Mouse (Mus musculus): ENCODE measurements at regions not wholly inside any gene's neighbourhood (a gene's known extent, or its start where the extent isn't known, plus 50 kb on each side); places are given as distances from the start of the nearest gene placed in this dataset.

GRCm38 (mm10) chr3:128575339-128576129 is 624.1 kb upstream of the Pitx2 start:
- H3K27me3 ChIP-seq, result no peaks in the 10 kb centered on the region
- H3K4me3 ChIP-seq, result no peak overlapping the region
- H3K4me1 ChIP-seq, result no peaks in the 10 kb centered on the region
- ATAC-seq (ENCODE audit: insufficient number of reproducible peaks, insufficient read depth, low FRiP score, low TSS enrichment), result no peak
- H3K4me2 ChIP-seq (replicated peaks), result no peak overlapping the region
- H3K36me3 ChIP-seq, result no peaks in the 10 kb centered on the region
- no peak overlapping the region for H3K9ac ChIP-seq
- H3K9me3 ChIP-seq, result no peaks in the 10 kb centered on the region
- H3K27ac ChIP-seq, result no peak overlapping the region
- WGBS, result 70% methylated on average over 2 of the region's 2 CpGs

- WGBS, result 88% methylated on average over 3 of the region's 3 CpGs
- Histone ChIP-seq H3K4me2 (replicated peaks) (no peak overlapping the region), H3K27me3 (no peaks in the 10 kb centered on the region), H3K4me1 (peaks cover 3% of the 10 kb centered on the region; the same call in 1 of the 2 replicates), H3K27ac (no peak overlapping the region), H3K36me3 (no peaks in the 10 kb centered on the region), H3K9me3 (no peaks in the 10 kb centered on the region), H3K4me3 (no peak overlapping the region), H3K9ac (no peak overlapping the region)
- ATAC-seq (ENCODE audit: insufficient number of reproducible peaks, insufficient read depth, low FRiP score, low TSS enrichment), result no peak
These were observed 629.1 kb upstream of the Pitx2 start for GRCm38 (mm10) chr3:128570551-128570950.

DNA sequence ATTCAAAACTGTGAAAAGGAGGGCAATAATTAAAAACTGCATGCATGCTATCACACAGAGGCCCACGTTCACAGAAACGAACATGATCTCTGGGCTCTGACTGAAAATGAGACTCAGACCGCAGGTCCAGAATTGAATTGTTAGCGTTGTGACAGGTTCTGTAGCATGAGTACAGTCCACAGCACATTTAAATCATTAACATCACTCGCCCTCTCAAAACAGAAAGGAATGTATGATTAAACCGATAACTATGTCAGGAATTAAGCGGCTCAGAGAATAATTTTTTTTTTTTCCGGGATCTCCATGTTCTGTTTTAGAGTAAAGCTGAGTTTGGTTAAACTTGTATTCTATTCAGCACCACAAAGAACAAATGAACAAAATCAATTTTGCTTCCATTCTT is 634.3 kb upstream of the Pitx2 start:
- no peaks in the 10 kb centered on the region for H3K27me3 ChIP-seq
- H3K4me2 ChIP-seq (replicated peaks), result no peak overlapping the region
- no peaks in the 10 kb centered on the region for H3K36me3 ChIP-seq
- no peaks in the 10 kb centered on the region for H3K9me3 ChIP-seq
- H3K4me3 ChIP-seq, result no peak overlapping the region
- no peak for ATAC-seq (ENCODE audit: insufficient number of reproducible peaks, insufficient read depth, low FRiP score, low TSS enrichment)
- peaks cover 3% of the 10 kb centered on the region; the same call in 1 of the 2 replicates for H3K4me1 ChIP-seq
- H3K27ac ChIP-seq, result no peak overlapping the region
- WGBS, result 39% methylated on average over 8 of the region's 8 CpGs
- H3K9ac ChIP-seq, result no peak overlapping the region

GRCm38 (mm10) chr3:128546416-128547327 is 650.5 kb upstream of the Fam241a start:
- no peaks in the 10 kb centered on the region for H3K27me3 ChIP-seq
- H3K36me3 ChIP-seq, result no peaks in the 10 kb centered on the region
- H3K4me1 ChIP-seq, result 0 out of 2 replicates have a peak, but pooled peaks cover 10% of the 10 kb centered on the region
- no peak overlapping the region for H3K4me3 ChIP-seq
- WGBS, result 50% methylated on average over 9 of the region's 9 CpGs
- H3K4me2 ChIP-seq (replicated peaks), result no peak overlapping the region; the same call in 1 of the 2 replicates
- H3K27ac ChIP-seq, result peak overlapping the region; percentile 67
- no peaks in the 10 kb centered on the region for H3K9me3 ChIP-seq
- peak; percentile 56; the same call in 1 of the 2 replicates for ATAC-seq (ENCODE audit: insufficient number of reproducible peaks, insufficient read depth, low FRiP score, low TSS enrichment)
- no peak overlapping the region for H3K9ac ChIP-seq

DNA sequence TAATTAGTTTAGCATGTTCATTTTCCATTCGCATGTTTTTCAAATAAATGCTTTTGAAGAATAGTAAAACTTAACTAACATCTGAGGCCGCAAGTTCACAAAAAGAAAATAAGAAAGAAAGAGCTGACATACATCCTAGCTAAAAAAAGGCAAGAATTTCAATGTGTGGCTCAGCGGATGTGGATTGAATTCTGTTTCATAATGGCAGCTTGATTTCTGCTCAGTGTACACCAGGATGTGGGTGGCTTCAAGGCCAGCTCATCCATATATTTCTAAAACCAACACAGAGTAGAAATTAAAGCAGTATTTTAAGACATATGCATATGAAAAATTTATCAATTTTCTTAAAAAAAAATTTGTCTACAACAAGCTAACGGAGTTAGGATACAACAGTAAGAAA is 629.3 kb upstream of the Fam241a start:
- Histone ChIP-seq H3K36me3 (no peaks in the 10 kb centered on the region), H3K4me1 (no peaks in the 10 kb centered on the region), H3K9me3 (no peaks in the 10 kb centered on the region), H3K27ac (no peak overlapping the region), H3K4me3 (no peak overlapping the region), H3K27me3 (no peaks in the 10 kb centered on the region), H3K9ac (no peak overlapping the region), H3K4me2 (replicated peaks) (no peak overlapping the region)
- WGBS, result 82% methylated on average over 4 of the region's 4 CpGs
- no peak for ATAC-seq (ENCODE audit: insufficient number of reproducible peaks, insufficient read depth, low FRiP score, low TSS enrichment)

- Histone ChIP-seq H3K4me2 (replicated peaks) (no peak overlapping the region), H3K36me3 (no peaks in the 10 kb centered on the region)
- 46% methylated on average over 7 of the region's 7 CpGs for WGBS
These were observed 624.6 kb upstream of the Fam241a start for GRCm38 (mm10) chr3:128520671-128521103.

DNA sequence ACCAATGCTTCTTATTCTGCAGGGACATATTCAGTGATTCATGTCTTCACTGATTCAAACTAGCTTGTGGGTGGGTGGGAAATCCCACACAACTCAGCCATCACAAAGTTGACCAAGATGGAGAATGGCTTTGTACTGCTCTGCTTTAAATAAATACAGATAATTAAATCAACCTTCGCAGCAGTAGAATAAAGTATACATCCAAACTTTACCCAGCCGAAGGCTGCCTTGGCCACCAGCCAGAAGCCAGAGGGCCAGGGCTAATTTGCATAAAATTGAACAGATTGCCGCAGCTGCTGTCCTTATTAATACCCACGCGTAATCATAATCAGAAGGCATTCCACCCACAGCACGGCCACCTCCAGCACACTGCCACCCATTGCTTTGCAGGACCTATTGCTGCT is 623.8 kb upstream of the Fam241a start:
- Histone ChIP-seq H3K27me3 (peaks cover 4% of the 10 kb centered on the region; the same call in 1 of the 2 replicates), H3K4me2 (replicated peaks) (0 out of 2 replicates have a peak overlapping the region, but pooled peaks have one; percentile 9), H3K4me1 (no peaks in the 10 kb centered on the region), H3K4me3 (no peak overlapping the region), H3K9ac (no peak overlapping the region), H3K9me3 (no peaks in the 10 kb centered on the region), H3K36me3 (no peaks in the 10 kb centered on the region), H3K27ac (no peak overlapping the region)
- 35% methylated on average over 6 of the region's 6 CpGs for WGBS
- no peak for ATAC-seq (ENCODE audit: insufficient number of reproducible peaks, insufficient read depth, low FRiP score, low TSS enrichment)

More at GRCm38 (mm10) chr3:128520671-128521103, 624.6 kb upstream of the Fam241a start:
- peaks cover 4% of the 10 kb centered on the region; the same call in 1 of the 2 replicates for H3K27me3 ChIP-seq
- no peak overlapping the region; the same call in 1 of the 2 replicates for H3K27ac ChIP-seq
- no peak overlapping the region for H3K9ac ChIP-seq
- ATAC-seq (ENCODE audit: insufficient number of reproducible peaks, insufficient read depth, low FRiP score, low TSS enrichment), result peak; percentile 22; the same call in 1 of the 2 replicates
- no peak overlapping the region for H3K4me3 ChIP-seq
- H3K9me3 ChIP-seq, result no peaks in the 10 kb centered on the region
- H3K4me1 ChIP-seq, result no peaks in the 10 kb centered on the region

DNA sequence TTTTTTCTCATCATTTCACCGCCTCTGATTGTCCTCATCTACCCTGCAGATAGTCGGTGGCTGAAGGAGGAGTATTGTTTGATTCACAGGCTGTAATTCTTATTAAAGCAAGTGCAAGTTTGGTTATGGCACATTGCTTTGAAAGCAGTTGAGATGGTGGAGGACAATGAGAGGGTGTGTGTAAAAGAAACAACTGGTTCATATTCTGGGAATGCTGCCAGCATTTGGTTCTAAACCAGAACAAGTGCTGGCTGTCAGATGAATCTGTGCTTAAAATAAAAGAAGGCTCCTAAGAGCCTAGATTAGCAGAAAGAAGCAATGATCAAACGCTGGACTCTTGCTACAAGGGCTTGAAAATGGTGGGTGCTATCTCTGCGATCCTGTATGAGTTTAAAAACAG is 622.7 kb upstream of the Fam241a start:
- Histone ChIP-seq H3K4me3 (no peak overlapping the region), H3K27me3 (peaks cover 4% of the 10 kb centered on the region; the same call in 1 of the 2 replicates)
- 73% methylated on average over 4 of the region's 4 CpGs for WGBS

GRCm38 (mm10) chr3:128471111-128471510 is 575.0 kb upstream of the Fam241a start:
- H3K4me1 ChIP-seq, result no peaks in the 10 kb centered on the region
- no peaks in the 10 kb centered on the region for H3K9me3 ChIP-seq
- no peaks in the 10 kb centered on the region for H3K36me3 ChIP-seq
- WGBS, result 47% methylated on average over 3 of the region's 3 CpGs
- no peak overlapping the region for H3K9ac ChIP-seq
- H3K4me3 ChIP-seq, result no peak overlapping the region
- no peaks in the 10 kb centered on the region for H3K27me3 ChIP-seq
- H3K4me2 ChIP-seq (replicated peaks), result no peak overlapping the region
- ATAC-seq (ENCODE audit: insufficient number of reproducible peaks, insufficient read depth, low FRiP score, low TSS enrichment), result no peak
- no peak overlapping the region for H3K27ac ChIP-seq

More for the DNA sequence above, 622.7 kb upstream of the Fam241a start:
- H3K9me3 ChIP-seq, result no peaks in the 10 kb centered on the region
- no peak overlapping the region for H3K9ac ChIP-seq
- H3K27ac ChIP-seq, result no peak overlapping the region
- ATAC-seq (ENCODE audit: insufficient number of reproducible peaks, insufficient read depth, low FRiP score, low TSS enrichment), result no peak
- no peaks in the 10 kb centered on the region for H3K36me3 ChIP-seq
- no peak overlapping the region for H3K4me2 ChIP-seq (replicated peaks)
- H3K4me1 ChIP-seq, result no peaks in the 10 kb centered on the region

- Histone ChIP-seq H3K36me3 (no peaks in the 10 kb centered on the region), H3K4me2 (replicated peaks) (no peak overlapping the region), H3K4me3 (no peak overlapping the region), H3K4me1 (no peaks in the 10 kb centered on the region), H3K9me3 (no peaks in the 10 kb centered on the region), H3K27ac (no peak overlapping the region), H3K27me3 (no peaks in the 10 kb centered on the region), H3K9ac (no peak overlapping the region)
- no peak for ATAC-seq (ENCODE audit: insufficient number of reproducible peaks, insufficient read depth, low FRiP score, low TSS enrichment)
These were observed 533.6 kb upstream of the Fam241a start for GRCm38 (mm10) chr3:128429706-128430105.

GRCm38 (mm10) chr3:128415568-128415967 is 519.4 kb upstream of the Fam241a start:
- H3K9me3 ChIP-seq, result no peaks in the 10 kb centered on the region
- no peak overlapping the region for H3K4me2 ChIP-seq (replicated peaks)
- no peak overlapping the region for H3K9ac ChIP-seq
- H3K4me1 ChIP-seq, result no peaks in the 10 kb centered on the region
- ATAC-seq (ENCODE audit: insufficient number of reproducible peaks, insufficient read depth, low FRiP score, low TSS enrichment), result no peak
- H3K27me3 ChIP-seq, result no peaks in the 10 kb centered on the region
- H3K36me3 ChIP-seq, result no peaks in the 10 kb centered on the region
- 82% methylated on average over 2 of the region's 2 CpGs for WGBS
- H3K27ac ChIP-seq, result no peak overlapping the region
- H3K4me3 ChIP-seq, result no peak overlapping the region
